Mouse (Mus musculus) intestine, embryonic 14.5 days (tissue): ENCODE results near the gene Slc8b1. TPM values are rescaled to one million over a fixed set of nuclear protein-coding genes. Genes with fewer than 3 reads are reported as not detected.

Source experiments
- ATAC-seq: fragments of 200-750 bp; cut with Nextera tagmentation; replicated peaks from 2 replicates; pipeline ENCODE4 v1.8.0; 2017; ENCODE audit warnings: low read depth, moderate number of reproducible peaks, moderate TSS enrichment, moderate library complexity; ENCODE audit not compliant: low FRiP score, low TSS enrichment
- DNase-seq: peaks from one replicate; pipeline ENCODE4 v3.0.0-alpha.2; 2018; ENCODE audit warnings: low spot score
- H3K27ac ChIP-seq: fragments of 300-500 bp; sonication (generic); 2 replicates; pipeline ENCODE4 v1.5.1; 2014; ENCODE audit warnings: low read depth, mild to moderate bottlenecking, control low read depth
- H3K27me3 ChIP-seq: fragments of 300-500 bp; sonication (generic); replicated peaks from 2 replicates; pipeline ENCODE4 v1.6.1; 2014; ENCODE audit warnings: low read length, control low read depth; ENCODE audit not compliant: control insufficient read depth, insufficient read depth
- H3K36me3 ChIP-seq: fragments of 300-500 bp; sonication (generic); 2 replicates; pipeline ENCODE4 v1.6.1; 2014; ENCODE audit warnings: low read length, control low read depth; ENCODE audit not compliant: control insufficient read depth, insufficient read depth
- H3K4me1 ChIP-seq: fragments of 300-500 bp; sonication (generic); replicated peaks from 2 replicates; pipeline ENCODE4 v1.6.1; 2014; ENCODE audit warnings: low read length, control low read depth, mixed read lengths; ENCODE audit not compliant: control insufficient read depth, insufficient read depth
- H3K4me2 ChIP-seq: fragments of 300-500 bp; sonication (generic); 2 replicates; pipeline ENCODE4 v1.6.1; 2014; ENCODE audit warnings: low read length
- H3K4me3 ChIP-seq: fragments of 300-500 bp; sonication (generic); 2 replicates; pipeline ENCODE4 v1.5.1; 2014; ENCODE audit warnings: low read depth, low read length, control low read depth, mixed read lengths
- H3K9ac ChIP-seq: fragments of 300-500 bp; sonication (generic); 2 replicates; pipeline ENCODE4 v1.6.1; 2014; ENCODE audit warnings: mild to moderate bottlenecking, low read length
- H3K9me3 ChIP-seq: fragments of 300-500 bp; sonication (generic); 2 replicates; pipeline ENCODE4 v1.6.1; 2016; ENCODE audit warnings: low read length, control low read depth; ENCODE audit not compliant: control insufficient read depth
- WGBS: fragments of 180-500 bp; shearing (Covaris S2); extraction: QIAGEN DNeasy Blood & Tissue Kit; methylation state at CpG from one replicate; pipeline ENCODE4 v1.1.7; 2014; 5-methylcytosine and 5-hydroxymethylcytosine counted together
- polyA plus RNA-seq: library from polyadenylated mRNA; unstranded; fragments of >200 nt; fragmentation: Nextera tagmentation; extraction: Ambion mirVana; gene quantifications from 2 replicates; pipeline ENCODE4 v1.2.1, GENCODE M21; 2014

Gene Slc8b1
- polyA plus RNA-seq, 1 experiment from 2014 or later = 3.8 TPM

DNA sequence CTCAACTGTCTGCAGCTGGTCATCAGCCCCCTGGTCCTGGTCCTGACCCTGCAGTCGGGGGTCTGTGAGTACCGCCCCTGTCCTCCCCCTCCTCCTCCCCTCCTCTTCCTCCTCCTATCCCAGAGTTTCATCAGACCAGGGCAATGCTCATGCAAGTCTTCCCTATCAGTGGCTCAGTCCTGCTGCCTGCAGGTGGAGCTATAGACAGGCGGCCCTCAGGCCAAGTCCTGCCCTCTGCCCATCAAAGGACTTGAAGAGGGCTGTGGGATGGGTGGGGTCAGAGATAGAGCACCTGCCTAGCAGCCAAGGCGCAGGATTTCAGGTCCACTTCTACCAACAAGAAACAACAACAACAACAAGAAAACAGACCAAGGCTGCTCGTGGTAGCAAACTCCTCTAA, 14.8 kb downstream of the Slc8b1 start:
- Histone ChIP-seq H3K27me3 (no peaks in the 10 kb centered on the region), H3K9me3 (no peaks in the 10 kb centered on the region), H3K27ac (no peak overlapping the region), H3K36me3 (peaks cover 18% of the 10 kb centered on the region), H3K4me1 (no peaks in the 10 kb centered on the region), H3K4me3 (no peak overlapping the region), H3K9ac (no peak overlapping the region), H3K4me2 (no peak overlapping the region)
- ATAC-seq = no peak
- DNase-seq = no peak
- WGBS = 34% methylated on average over 5 of the region's 5 CpGs

DNA sequence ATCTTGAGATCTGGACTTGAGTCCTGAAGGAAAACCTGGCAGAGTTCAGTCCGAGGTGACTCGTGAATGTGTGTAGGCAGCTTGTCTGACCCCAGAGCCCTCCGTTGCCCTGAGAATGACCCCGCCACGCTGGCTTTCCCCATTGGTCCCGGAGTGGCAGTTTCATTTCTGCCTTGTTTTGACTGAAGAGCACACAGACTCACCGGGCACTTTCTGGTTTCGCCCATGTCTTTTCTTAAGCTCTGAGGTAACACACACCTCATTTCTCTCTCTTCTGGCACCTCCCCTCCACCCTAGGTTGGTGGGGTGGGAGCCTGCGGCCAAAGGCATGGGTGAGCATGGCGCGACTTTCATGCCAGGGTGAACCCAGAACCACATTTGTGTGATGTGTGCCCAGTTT, 15.3 kb downstream of the Slc8b1 start:
- no peak overlapping the region for H3K27ac ChIP-seq
- DNase-seq (no peak), ATAC-seq (no peak)
- H3K36me3 ChIP-seq = peaks cover 16% of the 10 kb centered on the region; the same call in 1 of the 2 replicates
- H3K9me3 ChIP-seq = no peaks in the 10 kb centered on the region
- WGBS = 63% methylated on average over 11 of the region's 11 CpGs
- no peak overlapping the region for H3K4me3 ChIP-seq
- H3K9ac ChIP-seq = no peak overlapping the region
- H3K4me1 ChIP-seq = no peaks in the 10 kb centered on the region
- no peaks in the 10 kb centered on the region for H3K27me3 ChIP-seq
- no peak overlapping the region for H3K4me2 ChIP-seq

DNA sequence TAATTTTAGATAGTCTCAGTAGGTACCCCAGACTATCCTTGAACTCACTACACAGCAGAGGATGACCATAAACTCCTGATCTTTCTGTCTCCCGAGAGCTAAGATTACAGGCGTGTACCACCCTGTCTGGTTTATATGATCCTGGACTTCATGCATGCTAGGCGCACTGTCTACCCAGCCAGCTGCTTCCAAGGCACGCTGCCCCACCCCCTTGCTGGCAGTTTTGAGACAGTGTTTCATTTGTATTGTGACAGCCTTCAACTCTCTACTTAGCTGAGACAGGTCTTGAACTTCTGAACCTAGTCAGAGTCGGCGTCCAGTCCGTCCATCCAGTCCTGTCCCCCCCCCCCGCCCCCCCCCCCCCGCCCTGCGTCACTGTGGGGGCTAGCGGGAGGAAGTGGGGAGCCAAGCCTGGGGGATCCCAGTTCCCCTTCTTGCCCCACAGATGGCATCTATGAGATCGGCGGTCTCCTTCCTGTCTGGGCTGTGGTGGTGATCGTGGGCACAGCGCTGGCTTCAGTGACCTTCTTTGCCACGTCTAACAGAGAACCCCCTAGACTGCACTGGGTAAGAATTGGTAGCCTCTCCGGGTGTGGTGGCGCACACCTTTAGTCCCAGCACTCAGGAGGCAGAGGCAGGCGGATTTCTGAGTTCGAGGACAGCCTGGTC, 16.5 kb downstream of the Slc8b1 start:
- no peak overlapping the region for H3K4me2 ChIP-seq
- H3K4me1 ChIP-seq = no peaks in the 10 kb centered on the region
- H3K36me3 ChIP-seq = peaks cover 6% of the 10 kb centered on the region; the same call in 1 of the 2 replicates
- H3K4me3 ChIP-seq = no peak overlapping the region
- ATAC-seq = no peak
- H3K27ac ChIP-seq = no peak overlapping the region
- no peak for DNase-seq
- no peaks in the 10 kb centered on the region for H3K27me3 ChIP-seq
- H3K9me3 ChIP-seq = no peaks in the 10 kb centered on the region
- H3K9ac ChIP-seq = no peak overlapping the region
- 85% methylated on average over 14 of the region's 20 CpGs for WGBS

DNA sequence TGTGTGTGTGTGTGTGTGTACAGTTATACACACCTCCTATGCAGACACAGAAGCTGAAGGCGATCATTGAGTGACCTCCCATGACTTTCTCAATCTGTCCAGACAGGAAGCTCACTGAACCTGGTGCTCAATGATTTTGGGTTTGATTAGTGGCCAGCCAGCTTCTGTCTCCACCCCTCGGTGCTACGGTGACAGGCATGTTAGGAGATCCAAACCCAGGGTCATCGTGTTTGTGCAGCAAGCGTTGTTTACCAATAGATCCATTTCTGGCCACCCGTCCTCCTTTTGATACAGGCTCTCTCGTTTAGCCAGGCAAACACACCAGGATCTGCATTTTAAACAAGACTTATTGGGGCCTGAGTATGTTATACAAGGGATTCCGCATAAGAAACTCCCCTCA, 20.7 kb downstream of the Slc8b1 start:
- H3K4me1 ChIP-seq = peaks cover 11% of the 10 kb centered on the region; the same call in 1 of the 2 replicates
- WGBS = 86% methylated on average over 8 of the region's 8 CpGs

DNA sequence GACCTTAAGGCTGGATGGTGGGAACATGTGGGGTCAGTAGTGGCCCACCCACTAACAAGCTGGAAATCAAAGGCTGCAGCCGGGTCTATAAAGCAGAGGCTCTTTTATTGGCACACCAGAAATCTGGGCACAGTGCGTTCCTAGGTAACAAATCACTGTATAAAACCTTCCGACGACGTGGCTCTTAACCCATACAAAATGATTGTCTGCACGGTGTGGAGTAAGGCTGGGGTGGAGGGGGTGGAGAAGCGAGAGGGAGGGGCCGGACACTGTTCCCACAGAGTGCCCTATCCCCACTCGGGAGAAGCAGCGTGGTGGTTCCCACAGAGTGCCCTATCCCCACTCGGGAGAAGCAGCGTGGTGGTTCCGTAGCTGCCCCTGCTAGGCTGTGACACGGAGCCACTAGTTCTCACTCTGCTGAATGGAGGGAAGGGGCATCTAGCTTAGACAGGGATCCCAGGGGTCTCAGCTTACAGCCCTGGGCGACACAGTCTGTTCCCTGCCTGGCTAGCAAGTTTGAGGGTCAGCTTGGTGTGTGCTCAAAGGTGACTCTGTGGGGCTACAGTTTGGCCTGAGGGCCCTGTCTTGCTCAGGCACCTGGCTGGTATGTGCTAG, 23.2 kb downstream of the Slc8b1 start:
- Histone ChIP-seq H3K36me3 (peaks cover 28% of the 10 kb centered on the region), H3K9me3 (no peaks in the 10 kb centered on the region), H3K27me3 (no peaks in the 10 kb centered on the region), H3K4me1 (peaks cover 11% of the 10 kb centered on the region; the same call in 1 of the 2 replicates), H3K4me3 (no peak overlapping the region), H3K9ac (no peak overlapping the region), H3K27ac (no peak overlapping the region), H3K4me2 (no peak overlapping the region)
- whole genome bisulfite sequencing = 62% methylated on average over 15 of the region's 15 CpGs
- no peak for DNase-seq
- no peak for ATAC-seq

More for the DNA sequence above, 20.7 kb downstream of the Slc8b1 start:
- no peak overlapping the region for H3K27ac ChIP-seq
- no peak overlapping the region for H3K4me2 ChIP-seq
- no peaks in the 10 kb centered on the region for H3K9me3 ChIP-seq
- no peaks in the 10 kb centered on the region for H3K27me3 ChIP-seq
- H3K9ac ChIP-seq = no peak overlapping the region
- H3K4me3 ChIP-seq = no peak overlapping the region
- H3K36me3 ChIP-seq = peaks cover 10% of the 10 kb centered on the region; the same call in 1 of the 2 replicates
- ATAC-seq (no peak), DNase-seq (no peak)

DNA sequence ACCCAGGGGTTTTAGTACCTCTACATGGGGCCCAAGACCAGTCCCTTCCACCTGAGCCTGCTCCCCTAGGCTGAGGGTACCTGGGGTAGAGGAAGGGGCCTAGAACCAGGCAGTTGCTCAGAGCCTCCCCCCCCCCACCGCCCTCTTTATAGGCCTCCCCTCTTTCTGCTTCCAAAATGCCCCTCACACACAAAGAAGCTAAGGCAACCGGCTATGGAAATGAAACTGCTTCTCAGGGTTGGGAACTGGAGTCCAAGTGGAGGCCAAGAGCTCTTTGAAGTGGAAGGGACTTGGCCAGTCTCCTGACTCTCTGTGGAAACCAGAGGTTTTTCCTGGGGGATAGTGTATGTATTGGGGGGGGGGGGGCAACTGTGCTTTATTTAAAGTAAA, 23.7 kb downstream of the Slc8b1 start:
- Histone ChIP-seq H3K9ac (no peak overlapping the region), H3K27me3 (no peaks in the 10 kb centered on the region), H3K9me3 (no peaks in the 10 kb centered on the region), H3K4me2 (no peak overlapping the region), H3K4me3 (no peak overlapping the region), H3K27ac (no peak overlapping the region), H3K36me3 (peaks cover 33% of the 10 kb centered on the region), H3K4me1 (peaks cover 11% of the 10 kb centered on the region; the same call in 1 of the 2 replicates)
- DNase-seq (no peak), ATAC-seq (no peak)
- WGBS = 63% methylated on average over 2 of the region's 2 CpGs

DNA sequence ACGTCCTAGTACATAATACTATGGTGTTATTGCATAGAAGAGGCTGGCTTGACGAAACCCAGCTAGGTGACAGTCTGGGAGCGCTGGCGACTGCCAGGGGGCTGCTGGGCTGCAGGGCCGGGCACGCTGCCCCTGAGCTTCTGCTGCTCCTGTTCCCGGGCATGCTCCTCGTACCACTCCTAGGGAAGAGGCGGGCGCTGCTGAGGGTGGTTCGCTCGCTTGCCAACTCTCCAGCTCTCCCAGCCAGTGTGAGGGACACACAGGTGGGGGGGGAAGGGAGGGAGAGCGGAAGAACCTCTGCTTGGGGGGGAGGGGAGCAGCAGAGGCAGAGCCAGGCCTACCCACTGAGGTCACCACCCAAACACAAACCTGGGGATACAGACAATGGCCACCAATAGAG, 25.1 kb downstream of the Slc8b1 start:
- H3K27me3 ChIP-seq = no peaks in the 10 kb centered on the region
- H3K27ac ChIP-seq = no peak overlapping the region
- peaks cover 44% of the 10 kb centered on the region for H3K36me3 ChIP-seq
- H3K9me3 ChIP-seq = no peaks in the 10 kb centered on the region
- H3K9ac ChIP-seq = no peak overlapping the region
- H3K4me2 ChIP-seq = no peak overlapping the region
- no peak overlapping the region for H3K4me3 ChIP-seq
- no peak for DNase-seq
- no peak for ATAC-seq
- 81% methylated on average over 13 of the region's 13 CpGs for WGBS
- peaks cover 11% of the 10 kb centered on the region; the same call in 1 of the 2 replicates for H3K4me1 ChIP-seq

DNA sequence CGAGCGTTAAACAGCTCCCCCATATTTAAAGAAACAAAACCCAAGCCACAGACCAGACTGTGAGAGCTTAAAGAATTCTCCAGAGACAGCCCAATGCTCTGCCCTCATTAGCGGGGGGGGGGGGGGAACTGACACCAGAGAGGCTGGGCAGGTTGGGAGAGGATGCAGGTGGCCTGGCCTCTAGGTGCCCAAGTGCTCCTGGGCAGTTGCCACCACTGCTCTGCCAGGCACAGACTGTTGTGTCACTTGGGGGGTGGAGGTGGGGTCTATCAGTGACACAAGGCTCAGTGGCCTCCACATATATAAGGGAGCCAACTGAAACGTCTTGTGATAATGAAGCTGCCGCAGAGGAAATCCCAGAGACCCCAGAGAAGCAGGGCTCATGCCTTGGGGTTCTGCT, 25.7 kb downstream of the Slc8b1 start:
- Histone ChIP-seq H3K4me1 (peaks cover 11% of the 10 kb centered on the region; the same call in 1 of the 2 replicates), H3K4me2 (no peak overlapping the region), H3K9ac (no peak overlapping the region), H3K27me3 (no peaks in the 10 kb centered on the region), H3K36me3 (peaks cover 44% of the 10 kb centered on the region), H3K27ac (no peak overlapping the region), H3K9me3 (no peaks in the 10 kb centered on the region), H3K4me3 (no peak overlapping the region)
- no peak for ATAC-seq
- WGBS = 75% methylated on average over 5 of the region's 5 CpGs
- no peak for DNase-seq
